ENCODE assay signal across 13 mouse cellular contexts in genomic region chr14:54780084-54780483, GRCm38 (mm10). TPM values are rescaled to one million over a fixed set of nuclear protein-coding genes. Genes with fewer than 3 reads are reported as not detected.
A peak's percentile ranks its signal among the peaks of the same experiment; 100 is the strongest.
DNase-seq lines count a peak whose midpoint lies in the region; ATAC-seq lines count a peak whose summit lies in the region.
"Had no signal": no experiment of that assay in that cellular context is flagged by ENCODE, and none has a peak within 500 bp of the region (broad histone marks: within the 10 kb centered on the region; RNA-seq: fewer than 3 reads in every experiment).

No protein-coding gene starts in this region.

- ATAC-seq in heart, embryonic 16.5 days (replicated peaks; ENCODE audit: extremely low read depth, insufficient read depth, low FRiP score): no peak
- ATAC-seq in neural tube, embryonic 12.5 days (ENCODE audit: low FRiP score, low read depth): no peak
- ATAC-seq in intestine, embryonic 14.5 days (replicated peaks; ENCODE audit: low FRiP score, low TSS enrichment, low read depth): no peak
- no peak for ATAC-seq in stomach, embryonic 16.5 days (ENCODE audit: insufficient read depth, low FRiP score)

- H3K27me3 ChIP-seq in heart, embryonic 16.5 days (ENCODE audit: control insufficient read depth, insufficient read depth, low read length): peaks cover 4% of the 10 kb centered on the region; the same call in 1 of the 2 replicates
- peaks cover 9% of the 10 kb centered on the region; the same call in 1 of the 2 replicates for H3K27me3 ChIP-seq in neural tube, embryonic 12.5 days (replicated peaks)
- peaks cover 7% of the 10 kb centered on the region; the same call in 1 of the 2 replicates for H3K27me3 ChIP-seq in intestine, embryonic 14.5 days (replicated peaks; ENCODE audit: control insufficient read depth, insufficient read depth, low read length)
- peaks cover 9% of the 10 kb centered on the region; the same call in 1 of the 2 replicates for H3K27me3 ChIP-seq in stomach, embryonic 16.5 days (ENCODE audit: control insufficient read depth, insufficient read depth, low read length)

- H3K4me1 ChIP-seq in heart, embryonic 16.5 days (ENCODE audit: control insufficient read depth, insufficient read depth, low read length): peaks cover 3% of the 10 kb centered on the region
- 0 out of 2 replicates have a peak, but pooled peaks cover 4% of the 10 kb centered on the region for H3K4me1 ChIP-seq in neural tube, embryonic 12.5 days
- peaks cover 6% of the 10 kb centered on the region; the same call in 1 of the 2 replicates for H3K4me1 ChIP-seq in intestine, embryonic 14.5 days (replicated peaks; ENCODE audit: control insufficient read depth, insufficient read depth, low read length)
- no peaks in the 10 kb centered on the region for H3K4me1 ChIP-seq in stomach, embryonic 16.5 days (ENCODE audit: control insufficient read depth, insufficient read depth, low read length)

- WGBS in heart, embryonic 16.5 days: 88% methylated on average over 9 of the region's 9 CpGs
- WGBS in neural tube, embryonic 12.5 days: 91% methylated on average over 9 of the region's 9 CpGs
- WGBS in intestine, embryonic 14.5 days: 87% methylated on average over 9 of the region's 9 CpGs
- 89% methylated on average over 9 of the region's 9 CpGs for WGBS in stomach, embryonic 16.5 days

- peak overlapping the region; percentile 99; the same call in 1 of the 2 replicates for H3K4me2 ChIP-seq in heart, embryonic 16.5 days (ENCODE audit: low read depth, low read length)
- H3K4me2 ChIP-seq in neural tube, embryonic 12.5 days (replicated peaks): peak overlapping the region; percentile 79
- peak overlapping the region; percentile 57 for H3K4me2 ChIP-seq in intestine, embryonic 14.5 days (ENCODE audit: low read length)
- peak overlapping the region; percentile 77; the same call in 1 of the 2 replicates for H3K4me2 ChIP-seq in stomach, embryonic 16.5 days (ENCODE audit: low read depth, low read length)

- no peaks in the 10 kb centered on the region for H3K9me3 ChIP-seq in heart, embryonic 16.5 days (replicated peaks; ENCODE audit: control insufficient read depth, low read length)
- no peaks in the 10 kb centered on the region for H3K9me3 ChIP-seq in neural tube, embryonic 12.5 days
- no peaks in the 10 kb centered on the region for H3K9me3 ChIP-seq in intestine, embryonic 14.5 days (ENCODE audit: control insufficient read depth, low read length)
- no peaks in the 10 kb centered on the region for H3K9me3 ChIP-seq in stomach, embryonic 16.5 days (replicated peaks; ENCODE audit: control insufficient read depth, low read length)

- H3K36me3 ChIP-seq in heart, embryonic 16.5 days (ENCODE audit: control insufficient read depth, insufficient read depth): no peaks in the 10 kb centered on the region
- H3K36me3 ChIP-seq in neural tube, embryonic 12.5 days: no peaks in the 10 kb centered on the region
- H3K36me3 ChIP-seq in intestine, embryonic 14.5 days (ENCODE audit: control insufficient read depth, insufficient read depth, low read length): no peaks in the 10 kb centered on the region
- H3K36me3 ChIP-seq in stomach, embryonic 16.5 days (ENCODE audit: control insufficient read depth, insufficient read depth, low read length): no peaks in the 10 kb centered on the region

- H3K27ac ChIP-seq in heart, embryonic 16.5 days (ENCODE audit: low read length): no peak overlapping the region
- H3K27ac ChIP-seq in neural tube, embryonic 12.5 days: no peak overlapping the region
- H3K27ac ChIP-seq in intestine, embryonic 14.5 days (ENCODE audit: low read depth): no peak overlapping the region
- H3K27ac ChIP-seq in stomach, embryonic 16.5 days (ENCODE audit: low read length): no peak overlapping the region

- no peak for DNase-seq in heart, postnatal 14 days
- no peak for DNase-seq in neural tube, embryonic 10.5 days (ENCODE audit: extremely low spot score, low spot score)
- DNase-seq in intestine, embryonic 14.5 days (ENCODE audit: low spot score): no peak
- no peak for DNase-seq in urinary bladder, postnatal 4 days (ENCODE audit: low spot score in 2 of 2)
- DNase-seq: kidney, adult 11 months; thymus, adult 2 months had no signal

- no peak overlapping the region for H3K4me3 ChIP-seq in heart, embryonic 16.5 days (ENCODE audit: low read length)
- H3K4me3 ChIP-seq in neural tube, embryonic 12.5 days: no peak overlapping the region
- H3K4me3 ChIP-seq in intestine, embryonic 14.5 days (ENCODE audit: low read depth, low read length): peak overlapping the region; percentile 53
- peak overlapping the region; percentile 49; the same call in 1 of the 2 replicates for H3K4me3 ChIP-seq in stomach, embryonic 16.5 days (replicated peaks; ENCODE audit: low read length)

- H3K9ac ChIP-seq in heart, embryonic 16.5 days (ENCODE audit: low read length): no peak overlapping the region
- no peak overlapping the region for H3K9ac ChIP-seq in neural tube, embryonic 12.5 days
- no peak overlapping the region for H3K9ac ChIP-seq in intestine, embryonic 14.5 days (ENCODE audit: low read length)
- no peak overlapping the region for H3K9ac ChIP-seq in stomach, embryonic 16.5 days (ENCODE audit: low read length)

- intact Hi-C loops in heart, postnatal 14 days (cut with DNase I): no loop called here

RNA-seq across cellular contexts. Expression of gene Slc7a8, which starts 1.7 kb away (rescaled TPM):
- 3.2 and 4.0 TPM in 2 replicates for polyA plus RNA-seq in heart, embryonic 16.5 days (2015; fragmentation: Nextera tagmentation; extraction: Ambion mirVana)
- total RNA-seq in heart, postnatal 14 days (2021): 1 to 10 TPM; 3.2 to 3.7 TPM
- 3.1 and 3.7 TPM in 2 replicates for polyA plus RNA-seq in neural tube, embryonic 12.5 days (2016; fragmentation: Nextera tagmentation; extraction: Ambion mirVana)
- 24.0 and 26.7 TPM in 2 replicates for polyA plus RNA-seq in intestine, embryonic 14.5 days (2014; fragmentation: Nextera tagmentation; extraction: Ambion mirVana)
- 9.9 and 10.2 TPM in 2 replicates for polyA plus RNA-seq in stomach, embryonic 16.5 days (2015; fragmentation: Nextera tagmentation; extraction: Ambion mirVana)

RNA-seq across cellular contexts. Expression of gene Rnf212b, which starts 33.9 kb away (rescaled TPM):
- not detected in 2 replicates for polyA plus RNA-seq in heart, embryonic 16.5 days (2015; fragmentation: Nextera tagmentation; extraction: Ambion mirVana)
- total RNA-seq in heart, postnatal 14 days (2021): not detected
- not detected in 2 replicates for polyA plus RNA-seq in neural tube, embryonic 12.5 days (2016; fragmentation: Nextera tagmentation; extraction: Ambion mirVana)
- polyA plus RNA-seq in intestine, embryonic 14.5 days (2014; fragmentation: Nextera tagmentation; extraction: Ambion mirVana): not detected in 2 replicates
- polyA plus RNA-seq in stomach, embryonic 16.5 days (2015; fragmentation: Nextera tagmentation; extraction: Ambion mirVana): not detected in 2 replicates
- total RNA-seq: gastrocnemius, postnatal 4 days; left cerebral cortex, postnatal 10 days had no signal
- polyA plus RNA-seq: embryonic facial prominence, embryonic 11.5 days; lung, adult 2 months had no signal

Comparison
In these comparisons a context has a peak if more than half of its experiments do, and no peak if none do; other contexts are left out.
1. H3K4me3 ChIP-seq: peak in intestine, embryonic 14.5 days (single experiment) and stomach, embryonic 16.5 days (single experiment); none in heart, embryonic 16.5 days (single experiment) and neural tube, embryonic 12.5 days (single experiment).
2. Peak in every context shown above with its lines, with median percentiles within 50 percentile points of each other: H3K4me2 ChIP-seq.